Mouse (Mus musculus) brain, embryonic 14.5 days (tissue): ENCODE measurements around the gene Krt17.

ENCODE experiments used
- CTCF ChIP-seq: fragments of 200-500 bp; IDR thresholded peaks from 2 replicates; pipeline ENCODE4 v1.5.1; 2012; ENCODE audit warnings: inconsistent platforms, mild to moderate bottlenecking, moderate library complexity, borderline replicate concordance; ENCODE audit not compliant: insufficient read depth, insufficient read length; ENCODE audit errors: extremely low read depth
- POLR2A ChIP-seq: fragments of 200-500 bp; IDR thresholded peaks from 2 replicates; pipeline ENCODE4 v1.6.1; 2012; ENCODE audit warnings: mild to moderate bottlenecking, inconsistent platforms, borderline replicate concordance; ENCODE audit not compliant: poor library complexity, insufficient read depth, insufficient read length, severe bottlenecking; ENCODE audit errors: extremely low read depth

- no peak for TF ChIP-seq CTCF
- no peak for TF ChIP-seq POLR2A
Measured at GRCm38 (mm10) chr11:100262058-100262980, 1.5 kb upstream of the Krt17 start.
